Mouse (Mus musculus): ENCODE results near the gene Lrrfip1.

DNA sequence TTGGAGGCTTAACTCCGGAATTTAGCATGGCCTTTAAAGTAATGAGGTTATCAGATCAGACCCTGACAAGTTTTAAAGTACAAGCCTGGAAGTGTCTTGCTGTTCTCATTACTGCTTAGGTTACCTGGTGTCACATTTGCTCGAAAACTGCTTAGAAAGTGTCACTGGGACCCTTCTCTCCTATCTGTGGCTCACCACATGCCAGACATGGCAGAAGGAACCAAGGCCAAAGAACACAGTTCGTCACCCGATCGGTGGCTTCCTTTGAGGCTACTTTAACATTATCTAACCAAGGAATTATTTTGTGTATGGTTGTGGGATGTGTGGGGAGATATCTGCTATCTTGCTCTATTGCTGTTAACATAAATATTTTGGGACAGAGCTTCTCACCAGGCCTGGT lies 95.5 kb downstream of the Lrrfip1 start:
- TF ChIP-seq CTCF (IDR thresholded peaks at IDR 0.05; ENCODE audit: extremely low read depth, insufficient read depth, insufficient read length, insufficient replicate concordance) = no peak
- no peak for TF ChIP-seq POLR2A (IDR thresholded peaks at IDR 0.05; ENCODE audit: low read depth, low read length)

Data from spleen, adult 2 months (tissue).